Mouse (Mus musculus) hindbrain, embryonic 13.5 days (tissue): ENCODE measurements around the gene Nlgn2. TPM values are rescaled to one million over a fixed set of nuclear protein-coding genes. Genes with fewer than 3 reads are reported as not detected.
"Not testable (repeated sequence)": the region's sequence is repeated elsewhere in the genome, so short reads cannot be mapped to it uniquely, and the experiment has no call there.

Experiments used
- ATAC-seq: fragments of 200-750 bp; cut with Nextera tagmentation; 2 replicates; pipeline ENCODE4 v1.8.0; 2017; ENCODE audit warnings: moderate TSS enrichment; ENCODE audit not compliant: low FRiP score
- H3K27ac ChIP-seq: fragments of 300-500 bp; sonication (generic); 2 replicates; pipeline ENCODE4 v1.5.1; 2015; ENCODE audit warnings: inconsistent platforms, mild to moderate bottlenecking, moderate library complexity
- H3K27me3 ChIP-seq: fragments of 300-500 bp; sonication (generic); 2 replicates; pipeline ENCODE4 v1.6.1; 2015; ENCODE audit warnings: mild to moderate bottlenecking, inconsistent platforms
- H3K36me3 ChIP-seq: fragments of 300-500 bp; sonication (generic); 2 replicates; pipeline ENCODE4 v1.6.1; 2015; ENCODE audit warnings: mild to moderate bottlenecking, inconsistent platforms
- H3K4me1 ChIP-seq: fragments of 300-500 bp; sonication (generic); replicated peaks from 2 replicates; pipeline ENCODE4 v1.6.1; 2015; ENCODE audit warnings: inconsistent platforms
- H3K4me2 ChIP-seq: fragments of 300-500 bp; sonication (generic); 2 replicates; pipeline ENCODE4 v1.6.1; 2015; ENCODE audit warnings: inconsistent platforms, mild to moderate bottlenecking, moderate library complexity
- H3K4me3 ChIP-seq: fragments of 300-500 bp; sonication (generic); 2 replicates; pipeline ENCODE4 v1.5.1; 2015; ENCODE audit warnings: mild to moderate bottlenecking, inconsistent platforms
- H3K9ac ChIP-seq: fragments of 300-500 bp; sonication (generic); 2 replicates; pipeline ENCODE4 v1.6.1; 2015; ENCODE audit warnings: mild to moderate bottlenecking, inconsistent platforms
- H3K9me3 ChIP-seq: fragments of 300-500 bp; sonication (generic); 2 replicates; pipeline ENCODE4 v1.6.1; 2016; ENCODE audit warnings: inconsistent platforms
- WGBS: fragments of 180-500 bp; shearing (Covaris S2); methylation state at CpG from one replicate; pipeline ENCODE4 v1.1.7; 2015; 5-methylcytosine and 5-hydroxymethylcytosine counted together
- polyA plus RNA-seq: library from polyadenylated mRNA; unstranded; fragments of >200 nt; fragmentation: Nextera tagmentation; extraction: Ambion mirVana; gene quantifications from 2 replicates; pipeline ENCODE4 v1.2.1, GENCODE M21; 2015

The Nlgn2 gene
- polyA plus RNA-seq, 1 experiment from 2014 or later = 21.4 TPM

DNA sequence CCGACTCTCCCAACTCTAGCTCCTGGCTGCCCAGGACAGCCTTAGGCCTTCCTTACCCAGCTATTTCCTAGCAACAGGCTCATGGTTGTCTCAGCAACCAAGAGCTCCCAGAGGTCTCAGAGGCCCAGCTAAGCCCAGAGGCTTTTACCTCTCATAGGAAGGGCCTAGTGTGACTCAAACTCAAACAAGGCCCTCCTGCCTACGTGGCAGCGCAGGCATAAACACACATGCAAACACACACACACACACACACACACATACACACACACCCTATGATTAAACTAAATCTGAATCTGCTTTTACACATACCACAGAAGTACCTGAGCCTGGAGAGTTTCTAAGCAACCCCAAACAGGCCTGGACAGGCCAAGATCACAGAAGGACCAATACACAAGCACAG is 40.8 kb upstream of the Nlgn2 start:
- H3K36me3 ChIP-seq = no peaks in the 10 kb centered on the region
- no peak overlapping the region for H3K4me2 ChIP-seq
- H3K4me3 ChIP-seq = no peak overlapping the region
- WGBS = 79% methylated on average over 3 of the region's 3 CpGs
- H3K27ac ChIP-seq = 0 out of 2 replicates have a peak overlapping the region, but pooled peaks have one; percentile 30
- peaks cover 35% of the 10 kb centered on the region for H3K27me3 ChIP-seq
- H3K9ac ChIP-seq = no peak overlapping the region
- no peaks in the 10 kb centered on the region for H3K9me3 ChIP-seq
- peaks cover 36% of the 10 kb centered on the region for H3K4me1 ChIP-seq
- no peak for ATAC-seq

DNA sequence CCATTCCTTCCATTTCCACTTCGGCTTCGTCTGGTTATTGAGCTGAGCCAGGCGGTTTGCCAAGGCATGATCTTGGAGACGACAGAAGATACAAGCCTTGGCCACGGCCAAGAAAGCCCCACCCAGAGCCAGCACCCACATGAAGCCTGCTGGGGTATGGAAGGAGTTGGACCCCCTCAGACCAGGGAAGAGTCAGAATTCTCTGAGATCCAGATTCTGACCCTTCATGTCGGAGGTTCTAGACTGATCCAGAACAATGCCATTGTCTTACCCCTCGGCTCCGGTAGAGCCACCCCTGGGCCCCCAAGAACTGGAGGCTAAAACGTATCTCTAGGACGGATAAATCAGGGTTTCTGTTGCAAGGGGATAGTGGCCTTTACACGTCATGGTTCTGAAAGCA is 40.3 kb upstream of the Nlgn2 start, which contains the start of gene Tmem95:
TSS of gene Tmem95 (minus strand) at position 141 of the 400 bp plus-strand sequence.
- peaks cover 36% of the 10 kb centered on the region for H3K4me1 ChIP-seq
- no peak for ATAC-seq
- H3K9me3 ChIP-seq = no peaks in the 10 kb centered on the region
- peak within 1 kb of the TSS; percentile 12; the same call in 1 of the 2 replicates for H3K4me3 ChIP-seq
- 0 out of 2 replicates have a peak within 1 kb of the TSS, but pooled peaks have one; percentile 30 for H3K27ac ChIP-seq
- 95% methylated on average over 11 of the region's 11 CpGs for WGBS
- H3K9ac ChIP-seq = no peak within 1 kb of the TSS
- peak within 1 kb of the TSS; percentile 33 for H3K4me2 ChIP-seq
- H3K36me3 ChIP-seq = no peaks in the 10 kb centered on the region
- H3K27me3 ChIP-seq = peaks cover 35% of the 10 kb centered on the region

GRCm38 (mm10) chr11:69876867-69877266 is 39.3 kb upstream of the Nlgn2 start:
- Histone ChIP-seq H3K27ac (no peak overlapping the region), H3K27me3 (peaks cover 26% of the 10 kb centered on the region), H3K36me3 (no peaks in the 10 kb centered on the region), H3K4me2 (peak overlapping the region; percentile 33), H3K9ac (0 out of 2 replicates have a peak overlapping the region, but pooled peaks have one; percentile 24), H3K4me1 (peaks cover 36% of the 10 kb centered on the region), H3K4me3 (peak overlapping the region; percentile 12; the same call in 1 of the 2 replicates), H3K9me3 (no peaks in the 10 kb centered on the region)
- 2% methylated on average over 12 of the region's 12 CpGs for WGBS
- peak; percentile 45; the same call in 1 of the 2 replicates for ATAC-seq

- ATAC-seq = no peak
- no peak overlapping the region for H3K4me2 ChIP-seq
- H3K36me3 ChIP-seq = no peaks in the 10 kb centered on the region
- 0 out of 2 replicates have a peak overlapping the region, but pooled peaks have one; percentile 24 for H3K9ac ChIP-seq
- peaks cover 19% of the 10 kb centered on the region for H3K27me3 ChIP-seq
- peaks cover 29% of the 10 kb centered on the region for H3K4me1 ChIP-seq
- no peak overlapping the region for H3K27ac ChIP-seq
- WGBS = 68% methylated on average over 7 of the region's 7 CpGs
- no peaks in the 10 kb centered on the region for H3K9me3 ChIP-seq
- no peak overlapping the region for H3K4me3 ChIP-seq
Measured at GRCm38 (mm10) chr11:69876186-69876585, 38.6 kb upstream of the Nlgn2 start.

DNA sequence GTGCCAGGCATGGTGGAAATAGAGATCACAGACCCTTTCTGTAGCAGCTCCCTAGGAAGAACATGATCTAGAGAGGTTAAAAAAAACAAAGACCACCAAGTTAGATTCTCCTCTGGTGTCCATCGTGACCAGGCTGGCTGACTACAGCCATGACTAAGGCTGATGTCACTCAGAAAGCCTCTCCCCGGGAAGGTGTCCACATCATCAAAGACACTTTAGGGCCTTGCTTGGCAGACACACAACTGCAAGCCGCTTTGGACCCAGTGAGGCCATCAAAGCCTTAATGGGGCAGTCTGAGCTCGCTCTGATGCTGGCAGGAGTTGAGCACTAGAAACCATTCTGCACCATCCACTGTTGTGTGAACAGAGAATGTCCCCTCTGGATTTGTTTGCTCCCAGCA is 34.9 kb upstream of the Nlgn2 start:
- no peaks in the 10 kb centered on the region for H3K36me3 ChIP-seq
- WGBS = 85% methylated on average over 4 of the region's 4 CpGs
- peaks cover 4% of the 10 kb centered on the region; the same call in 1 of the 2 replicates for H3K4me1 ChIP-seq
- H3K9ac ChIP-seq = no peak overlapping the region
- no peak overlapping the region for H3K4me2 ChIP-seq
- no peak overlapping the region for H3K4me3 ChIP-seq
- H3K27ac ChIP-seq = no peak overlapping the region
- no peak for ATAC-seq
- no peaks in the 10 kb centered on the region; the same call in 1 of the 2 replicates for H3K27me3 ChIP-seq
- H3K9me3 ChIP-seq = no peaks in the 10 kb centered on the region

GRCm38 (mm10) chr11:69871822-69872221 is 34.2 kb upstream of the Nlgn2 start:
- no peaks in the 10 kb centered on the region for H3K36me3 ChIP-seq
- no peak for ATAC-seq
- WGBS = 88% methylated on average over 7 of the region's 7 CpGs
- H3K4me2 ChIP-seq = no peak overlapping the region
- H3K9ac ChIP-seq = no peak overlapping the region
- no peaks in the 10 kb centered on the region; the same call in 1 of the 2 replicates for H3K27me3 ChIP-seq
- no peak overlapping the region for H3K27ac ChIP-seq
- no peaks in the 10 kb centered on the region for H3K9me3 ChIP-seq
- no peak overlapping the region for H3K4me3 ChIP-seq
- H3K4me1 ChIP-seq = no peaks in the 10 kb centered on the region

DNA sequence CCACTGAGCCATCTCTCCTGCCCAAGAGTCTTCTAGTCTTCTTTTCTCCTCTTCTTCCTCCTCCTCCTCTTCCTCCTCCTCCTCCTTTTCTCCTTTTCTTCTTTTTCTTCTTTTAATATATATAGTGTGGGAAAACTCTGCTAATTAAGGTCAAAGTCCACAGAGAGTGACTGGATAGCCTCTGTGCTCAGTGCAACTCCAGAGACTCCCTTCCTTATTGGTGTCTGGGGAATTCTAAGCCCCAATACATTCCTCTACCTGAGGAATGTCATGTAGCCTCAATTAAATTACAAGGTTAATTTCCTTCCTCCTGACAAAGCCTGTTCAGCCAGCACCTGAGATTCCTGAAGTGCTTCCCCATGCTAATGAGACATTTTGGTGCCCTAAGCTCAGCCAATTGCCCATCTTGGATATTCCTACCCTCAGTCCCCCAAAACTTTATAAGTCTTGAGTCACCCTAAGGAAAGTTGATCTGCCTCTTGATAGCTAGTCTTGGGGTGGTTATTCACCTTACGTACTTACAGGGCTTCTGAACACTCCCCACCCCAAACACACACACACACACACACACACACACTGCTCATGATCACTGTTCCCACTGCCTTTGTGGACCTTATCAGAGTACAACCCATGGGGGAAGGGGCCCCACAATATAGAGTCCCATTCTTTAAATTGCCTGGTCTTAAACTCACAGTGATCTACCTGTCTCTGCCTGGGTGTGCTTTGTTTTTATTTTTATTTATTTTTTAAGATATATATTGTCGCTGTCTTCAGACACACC is 32.9 kb upstream of the Nlgn2 start:
- WGBS = 94% methylated on average over 2 of the region's 2 CpGs
- Histone ChIP-seq H3K9me3 (no peaks in the 10 kb centered on the region), H3K4me3 (no peak overlapping the region), H3K4me1 (no peaks in the 10 kb centered on the region), H3K27me3 (no peaks in the 10 kb centered on the region; the same call in 1 of the 2 replicates), H3K27ac (no peak overlapping the region), H3K36me3 (no peaks in the 10 kb centered on the region), H3K4me2 (no peak overlapping the region), H3K9ac (no peak overlapping the region)
- no peak for ATAC-seq

DNA sequence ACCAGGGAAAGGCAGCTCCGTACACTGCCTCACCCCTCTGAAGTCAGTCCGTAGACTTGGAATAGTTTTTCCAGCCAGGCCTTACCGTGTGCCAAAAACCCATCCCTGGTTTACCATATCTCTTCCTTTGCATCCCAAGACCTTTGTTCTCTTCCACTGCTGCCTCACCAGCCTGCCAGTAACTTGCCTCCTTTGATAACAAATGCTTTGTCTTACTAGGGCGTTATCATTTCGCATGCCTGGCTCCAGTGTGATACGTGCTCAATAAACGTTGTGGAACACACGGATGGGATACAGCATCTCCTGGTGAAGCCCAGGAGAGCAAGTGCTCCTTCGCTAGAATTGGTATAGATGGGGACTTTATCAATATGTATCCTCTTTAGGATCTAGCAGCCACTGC is 29.8 kb upstream of the Nlgn2 start:
- no peaks in the 10 kb centered on the region; the same call in 1 of the 2 replicates for H3K27me3 ChIP-seq
- H3K4me1 ChIP-seq = no peaks in the 10 kb centered on the region
- no peak overlapping the region for H3K4me3 ChIP-seq
- ATAC-seq = no peak
- no peaks in the 10 kb centered on the region for H3K36me3 ChIP-seq
- H3K9ac ChIP-seq = 0 out of 2 replicates have a peak overlapping the region, but pooled peaks have one; percentile 39
- no peaks in the 10 kb centered on the region for H3K9me3 ChIP-seq
- no peak overlapping the region for H3K27ac ChIP-seq
- WGBS = 73% methylated on average over 9 of the region's 9 CpGs
- no peak overlapping the region for H3K4me2 ChIP-seq

GRCm38 (mm10) chr11:69865561-69865960 is 28.0 kb upstream of the Nlgn2 start:
- Histone ChIP-seq H3K9me3 (no peaks in the 10 kb centered on the region), H3K36me3 (no peaks in the 10 kb centered on the region), H3K9ac (no peak overlapping the region; the same call in 1 of the 2 replicates), H3K27ac (no peak overlapping the region), H3K4me3 (no peak overlapping the region), H3K4me1 (no peaks in the 10 kb centered on the region), H3K4me2 (no peak overlapping the region), H3K27me3 (no peaks in the 10 kb centered on the region; the same call in 1 of the 2 replicates)
- no peak for ATAC-seq
- 79% methylated on average over 9 of the region's 9 CpGs for WGBS

DNA sequence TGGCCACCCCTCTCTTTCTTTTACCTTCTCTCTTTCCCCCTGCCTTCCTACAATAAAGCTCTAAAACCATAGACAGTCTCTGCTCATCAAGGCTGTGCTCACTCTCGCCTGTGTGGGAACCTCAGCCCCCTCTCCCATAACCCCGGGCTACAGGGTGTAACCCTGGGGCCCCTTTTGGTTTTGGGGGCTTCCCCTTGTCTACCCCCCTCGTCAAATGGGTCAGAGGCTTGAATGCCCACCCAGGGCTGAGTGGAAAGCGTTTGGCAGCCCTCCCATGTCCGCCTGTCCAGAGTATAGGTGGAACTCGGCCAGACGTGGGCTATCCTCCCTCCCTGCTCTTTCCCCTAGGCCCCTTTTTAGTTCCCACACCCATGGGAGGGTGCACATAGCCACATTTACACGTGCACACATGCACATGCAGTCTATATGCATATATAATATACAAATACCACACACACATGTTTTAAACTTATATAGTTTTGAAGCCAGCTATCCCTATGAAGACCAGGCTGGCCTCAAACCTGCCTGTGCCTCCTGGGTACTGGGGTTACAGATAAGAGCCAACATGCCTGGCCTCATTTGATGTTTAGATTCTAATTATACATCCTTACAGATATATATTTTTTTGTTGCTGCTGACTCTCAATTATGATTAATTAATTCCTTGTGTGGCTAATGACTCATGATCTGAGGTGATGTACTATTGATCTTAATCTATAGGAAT is 26.7 kb upstream of the Nlgn2 start:
- H3K27me3 ChIP-seq = peaks cover 6% of the 10 kb centered on the region
- H3K27ac ChIP-seq = no peak overlapping the region
- no peak overlapping the region for H3K9ac ChIP-seq
- H3K4me2 ChIP-seq = no peak overlapping the region
- no peaks in the 10 kb centered on the region for H3K36me3 ChIP-seq
- H3K9me3 ChIP-seq = no peaks in the 10 kb centered on the region
- no peak for ATAC-seq
- 56% methylated on average over 8 of the region's 8 CpGs for WGBS
- H3K4me3 ChIP-seq = no peak overlapping the region
- H3K4me1 ChIP-seq = no peaks in the 10 kb centered on the region

DNA sequence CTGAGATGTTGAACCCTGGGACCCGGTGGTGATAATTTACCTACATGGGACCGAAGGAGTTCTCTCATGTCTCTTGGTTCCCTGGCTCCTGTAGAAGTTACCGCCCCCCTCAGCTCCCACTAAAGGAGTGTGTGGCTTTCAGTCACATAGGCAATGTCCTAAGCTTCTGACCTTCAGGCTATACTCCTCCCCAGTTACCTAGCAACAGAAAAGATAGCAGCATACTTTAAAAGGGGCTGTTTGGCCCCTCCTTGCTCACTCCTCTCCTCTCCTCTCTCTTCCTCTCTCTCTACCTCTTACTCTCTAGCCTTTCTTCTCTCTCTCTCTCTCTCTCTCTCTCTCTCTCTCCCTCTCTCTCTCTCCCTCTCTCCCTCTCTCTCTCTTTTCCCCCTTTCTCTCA is 26.1 kb upstream of the Nlgn2 start:
- peaks cover 12% of the 10 kb centered on the region for H3K27me3 ChIP-seq
- not testable (repeated sequence) for ATAC-seq, H3K9me3 ChIP-seq, H3K36me3 ChIP-seq, H3K4me2 ChIP-seq, H3K9ac ChIP-seq, H3K4me3 ChIP-seq, H3K27ac ChIP-seq, H3K4me1 ChIP-seq
- WGBS = 83% methylated on average over 3 of the region's 3 CpGs
